Mouse (Mus musculus): ENCODE data around the gene Vmn1r73. TPM values are rescaled to one million over a fixed set of nuclear protein-coding genes. Genes with fewer than 3 reads are reported as not detected.

The Vmn1r73 gene
- not detected for total RNA-seq (2021)
- long read RNA-seq, experiment 1 = 0 reads
- long read RNA-seq, experiment 2 = 0 reads

DNA sequence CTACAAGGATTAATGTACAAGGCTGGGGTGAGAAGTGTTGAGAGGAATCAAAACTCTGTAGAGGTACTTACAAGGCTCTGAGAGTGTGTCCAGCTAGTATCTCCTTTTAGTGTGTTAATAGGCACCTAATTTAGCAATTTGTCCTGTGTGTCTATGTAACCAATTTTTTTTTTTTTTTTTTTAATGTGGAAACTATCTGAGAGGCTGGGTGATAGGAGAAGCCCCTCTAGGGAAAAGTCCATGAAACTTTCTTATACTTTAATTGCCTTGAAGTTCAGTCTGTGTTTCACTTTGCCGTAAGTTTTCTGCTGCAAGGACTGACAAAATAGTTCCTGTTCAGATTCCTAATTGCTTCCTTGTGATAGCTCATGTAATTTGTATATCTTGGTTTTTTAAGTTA is at the start of gene Vmn1r73:
Vmn1r73 (plus strand) TSS at position 301 of the 400 bp plus-strand sequence.
- no peak for DNase-seq (ENCODE audit: low spot score in 2 of 2)

Other genes starting within 250 kb of the Vmn1r73 start
- not detected for gene Zscan4-ps2, start 216.0 kb upstream of the Vmn1r73 start, total RNA-seq (2021)
- gene Zscan4-ps3, start 121.0 kb upstream of the Vmn1r73 start, total RNA-seq (2021) = not detected
- not detected for gene Vmn1r72, start 50.1 kb upstream of the Vmn1r73 start, total RNA-seq (2021)
- gene Vmn1r74, start 103.7 kb downstream of the Vmn1r73 start, total RNA-seq (2021) = not detected
- not detected for gene Vmn1r75, start 144.4 kb downstream of the Vmn1r73 start, total RNA-seq (2021)
- not detected for gene Vmn1r76, start 207.9 kb downstream of the Vmn1r73 start, total RNA-seq (2021)

All from adrenal gland, adult 18-20 months (tissue).